Mouse (Mus musculus) left cerebral cortex, postnatal 14 days (tissue): ENCODE measurements around the gene Gm20708. TPM values are rescaled to one million over a fixed set of nuclear protein-coding genes. Genes with fewer than 3 reads are reported as not detected.

Experiments
- DNase-seq, 2 experiments: peaks; one replicate each; pipeline ENCODE4 v3.0.0; 2021 to 2022; ENCODE audit warnings: low spot score in 2 of 2, mixed read lengths in 1 of 2
- intact Hi-C: fragments of 180-260 bp; cut with DNase I; formaldehyde crosslinking; loops from one replicate; pipeline ENCODE4 v1.15.1; 2025
- total RNA-seq, 2 experiments: library from RNA; stranded (reverse); gene quantifications; 2 replicates each; pipeline ENCODE4 v1.2.3; 2021

The Gm20708 gene
- total RNA-seq, 2 experiments from 2014 or later, result 1.9 to 2.3 TPM

GRCm38 (mm10) chr11:117848985-117849671, 39.7 kb downstream of the Gm20708 start, which contains the start of gene Birc5:
Birc5 (plus strand) TSS chr11:117849251.
- DNase-seq, result peak; percentile 97
- intact Hi-C loops, result no loop called here

DNA sequence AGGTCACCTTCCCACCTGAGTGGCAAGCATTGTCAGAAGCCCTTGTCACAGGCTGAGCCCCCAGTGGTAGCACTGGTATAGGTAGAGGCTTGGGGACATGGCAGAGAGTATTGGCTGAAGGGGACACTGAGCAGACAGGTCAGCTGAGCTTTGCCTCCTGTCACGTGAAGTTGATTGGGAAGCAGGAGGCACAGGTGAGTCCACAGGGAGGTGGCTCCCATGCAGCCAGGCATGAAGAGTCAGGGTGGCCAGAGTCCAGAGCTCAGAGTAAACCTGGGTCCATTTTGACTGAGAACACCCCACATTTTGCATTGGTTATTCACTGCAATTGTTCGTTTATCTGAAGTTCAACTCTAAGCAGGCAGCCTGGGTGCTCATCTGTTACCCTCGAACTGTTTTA, 43.4 kb downstream of the Gm20708 start:
- intact Hi-C loops, result no loop called here
- no peak for DNase-seq

GRCm38 (mm10) chr11:117854241-117854640, 44.8 kb downstream of the Gm20708 start:
- DNase-seq, result no peak
- intact Hi-C loops, result no loop called here

- intact Hi-C loops, result no loop called here
- no peak for DNase-seq
These were observed 45.9 kb downstream of the Gm20708 start for GRCm38 (mm10) chr11:117855360-117855759.

DNA sequence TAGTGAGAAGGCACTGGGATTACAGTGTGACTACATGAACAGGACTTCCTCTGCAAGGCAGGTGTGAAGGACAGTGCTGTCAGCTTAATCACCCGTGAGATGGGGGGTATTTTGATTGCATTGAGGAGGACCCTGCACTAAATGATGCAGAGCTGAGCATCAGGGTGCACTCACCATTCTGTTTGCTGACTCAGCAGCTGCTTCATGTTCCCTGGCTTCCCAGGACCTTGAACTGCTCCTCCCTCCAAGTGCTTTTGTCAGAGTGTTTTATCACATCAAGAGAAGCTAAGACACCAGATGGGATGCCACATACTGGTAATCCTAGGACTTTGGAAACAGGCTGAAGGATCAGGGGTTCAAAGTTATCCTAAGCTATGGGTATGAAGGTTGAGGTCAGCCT, 46.5 kb downstream of the Gm20708 start:
- DNase-seq, result no peak
- intact Hi-C loops, result no loop called here

DNA sequence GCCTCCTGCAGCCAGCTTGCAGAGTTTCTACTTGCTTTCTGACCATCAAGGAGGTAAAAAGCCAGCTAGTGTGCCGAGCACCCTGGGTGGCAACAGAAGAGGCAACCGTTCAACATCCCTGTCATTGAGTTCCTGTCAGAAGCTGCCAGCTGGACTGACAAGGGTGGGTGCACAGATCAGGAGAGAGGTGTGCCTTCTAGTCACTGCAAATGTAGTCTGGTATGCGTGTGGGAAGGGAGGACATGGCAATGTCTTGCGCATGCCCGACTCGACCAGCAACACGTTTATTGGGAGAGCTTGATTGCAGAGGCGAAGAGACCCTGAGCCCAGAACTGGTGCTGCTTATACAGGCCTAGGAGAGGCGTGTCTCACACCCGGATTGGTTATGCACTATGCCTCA, 48.0 kb downstream of the Gm20708 start:
- intact Hi-C loops, result no loop called here
- DNase-seq, result no peak

DNA sequence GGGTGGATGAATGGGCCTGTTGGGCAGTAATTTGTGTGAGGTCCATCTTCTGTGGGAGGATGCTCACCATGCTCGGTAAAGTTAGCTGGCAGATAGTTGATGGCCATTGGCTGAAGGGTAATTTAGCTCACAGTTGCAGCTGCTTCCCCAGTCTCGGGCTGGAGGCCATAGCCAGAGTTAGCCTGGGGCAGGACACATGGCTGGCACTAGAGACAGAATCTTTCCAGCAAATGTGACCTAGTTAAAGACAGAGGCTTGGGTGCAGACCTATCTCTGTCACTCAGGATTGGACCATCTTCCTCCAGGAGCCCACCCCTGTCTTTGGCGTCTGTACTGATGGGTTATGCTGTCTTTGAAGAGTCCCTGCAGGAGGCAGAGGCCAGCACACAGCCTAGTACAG, 48.9 kb downstream of the Gm20708 start:
- no peak for DNase-seq
- intact Hi-C loops, result no loop called here

- intact Hi-C loops, result no loop called here
- DNase-seq, result no peak
These were observed 51.1 kb downstream of the Gm20708 start, which contains the start of gene Tmem235 for GRCm38 (mm10) chr11:117860601-117861000. Tmem235 (plus strand) TSS chr11:117860752.

DNA sequence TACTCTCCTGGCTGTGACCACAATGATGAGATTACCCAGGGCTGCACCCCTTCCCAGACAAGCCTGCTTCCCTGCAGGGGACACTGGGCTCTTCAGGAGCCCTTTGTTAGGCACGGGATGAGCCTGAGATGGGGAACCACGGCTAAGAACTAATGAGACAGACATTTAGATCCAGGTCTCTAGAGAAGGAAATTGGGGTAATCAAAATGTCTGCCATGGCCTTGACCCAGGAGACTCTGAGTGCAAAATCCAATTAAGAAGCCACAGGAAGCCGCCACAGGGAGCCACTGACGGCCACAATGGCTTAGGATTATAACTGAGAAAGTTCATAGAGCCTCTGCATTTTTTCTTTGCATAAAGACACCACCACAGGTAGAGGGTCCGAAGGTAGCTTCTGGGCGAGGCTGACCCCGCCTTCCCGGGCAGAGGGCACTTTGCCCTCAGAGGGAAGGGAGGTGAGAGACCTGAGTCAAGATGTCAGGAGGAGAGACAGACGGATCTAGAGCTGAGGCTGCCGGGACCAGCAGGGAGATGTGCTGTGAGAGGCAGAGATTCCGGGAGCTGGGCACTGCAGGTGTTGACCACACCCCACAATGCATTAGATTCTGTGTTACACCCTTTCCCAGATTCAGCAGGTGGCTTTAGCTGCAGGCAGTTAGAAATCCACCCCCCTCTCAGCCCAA, 53.8 kb downstream of the Gm20708 start:
- intact Hi-C loops, result no loop called here
- DNase-seq, result no peak

DNA sequence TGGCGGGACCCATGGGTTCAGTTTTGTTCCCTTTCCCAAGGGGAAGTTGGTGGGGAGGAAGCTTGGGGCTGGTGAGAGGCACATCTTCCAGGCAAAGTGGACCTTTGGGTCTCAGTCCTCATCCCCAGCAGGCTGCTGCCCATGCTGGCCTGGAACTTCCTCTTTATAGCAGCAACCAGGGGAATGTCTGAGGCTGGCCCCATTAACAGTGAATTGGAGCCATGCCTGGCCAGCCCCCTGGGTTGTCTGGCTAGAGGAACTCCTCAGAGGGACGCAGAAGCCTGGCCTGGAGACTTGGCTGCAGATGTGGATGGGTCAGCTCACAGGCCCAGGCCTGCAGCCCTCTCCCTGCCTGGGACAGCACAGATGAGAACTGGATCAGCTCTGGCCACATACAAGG, 55.3 kb downstream of the Gm20708 start:
- intact Hi-C loops, result no loop called here
- no peak for DNase-seq

- no peak for DNase-seq
- intact Hi-C loops, result no loop called here
These were observed 56.5 kb downstream of the Gm20708 start for GRCm38 (mm10) chr11:117865988-117866387.

DNA sequence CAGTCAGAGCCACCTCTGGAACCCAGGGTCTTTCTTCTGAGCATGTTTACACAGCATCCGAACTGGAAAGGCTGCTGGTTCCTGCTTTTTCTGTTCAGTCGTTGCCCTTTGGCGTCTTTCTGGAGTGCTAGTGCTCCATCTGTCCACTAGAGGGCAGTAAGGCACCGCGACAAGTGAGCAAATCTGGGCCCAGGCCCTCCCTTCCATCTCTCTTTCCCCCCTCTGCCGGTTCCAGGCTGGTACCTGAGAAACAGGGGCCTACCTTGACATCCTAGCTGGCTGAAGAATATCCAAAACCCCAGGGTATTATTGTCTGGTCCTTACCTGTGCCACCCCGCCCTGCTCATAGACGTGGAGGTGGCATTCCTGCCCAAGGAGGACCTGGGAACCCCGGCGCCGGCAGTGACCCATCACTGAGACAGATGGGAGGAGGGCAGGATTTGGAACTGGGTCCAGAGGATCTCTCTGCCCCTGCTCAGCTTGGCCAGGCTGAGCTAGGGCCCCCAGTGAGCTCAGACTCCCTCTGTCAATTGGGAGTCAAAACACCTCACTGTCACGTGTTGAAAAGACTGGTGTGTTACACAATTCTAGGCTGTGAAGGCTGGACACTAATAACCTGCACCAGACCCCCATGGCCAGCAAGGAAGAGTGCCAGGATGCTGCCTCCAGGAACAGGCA, 61.4 kb downstream of the Gm20708 start:
- DNase-seq, result peak; percentile 86
- intact Hi-C loops, result loop anchor here (2.0 to 10.0 kb wide), 3 partner anchors 150 to 344 kb away; no protein-coding TSS in a partner anchor

GRCm38 (mm10) chr11:117871376-117871775, 61.9 kb downstream of the Gm20708 start:
- DNase-seq, result no peak
- intact Hi-C loops, result loop anchor here (2.0 to 10.0 kb wide), 3 partner anchors 149 to 343 kb away; no protein-coding TSS in a partner anchor

GRCm38 (mm10) chr11:117871911-117872584, 62.6 kb downstream of the Gm20708 start:
- DNase-seq, result no peak
- intact Hi-C loops, result loop anchor here (2.0 to 10.0 kb wide), 3 partner anchors 149 to 343 kb away; no protein-coding TSS in a partner anchor

DNA sequence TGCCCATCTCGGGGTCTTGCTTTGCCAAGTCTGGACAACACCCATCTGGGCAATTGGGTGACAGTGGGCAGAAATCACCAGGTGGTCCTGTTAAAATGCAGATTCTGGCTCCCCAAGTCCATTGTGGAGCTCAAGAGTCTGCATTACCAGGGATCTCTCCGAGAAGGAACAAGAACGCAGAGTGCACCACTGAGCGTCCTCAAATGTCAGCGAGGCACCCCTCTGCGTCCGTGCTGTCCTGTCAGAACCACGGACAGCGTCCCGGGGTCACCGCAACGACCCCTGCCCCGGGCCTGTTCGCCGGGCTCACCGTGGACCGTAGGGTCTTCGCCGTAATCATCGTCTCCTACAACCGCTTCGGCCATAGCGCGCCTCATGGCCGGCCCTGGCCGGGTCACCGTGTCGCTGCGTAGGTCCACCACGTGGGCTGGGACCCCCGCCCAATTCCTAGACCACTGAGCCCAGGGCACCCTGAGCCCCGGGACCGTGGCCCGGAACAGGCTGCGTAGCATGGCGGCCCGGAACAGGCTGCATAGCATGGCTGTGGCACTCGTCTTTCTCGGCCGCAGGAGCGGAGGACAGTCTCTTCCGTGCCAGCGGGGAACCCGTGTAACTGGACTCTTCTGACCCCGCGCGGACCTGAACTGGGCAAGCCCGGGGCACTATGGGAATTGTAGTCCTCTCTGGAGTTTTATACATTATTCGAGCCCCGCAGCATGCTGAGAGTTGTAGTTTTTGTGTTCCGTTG, 63.6 kb downstream of the Gm20708 start, which contains the start of gene Tha1:
Tha1 (minus strand) TSS at position 621 of the 748 bp plus-strand sequence.
- intact Hi-C loops, result loop anchor here (10.0 kb wide), 1 partner anchor 342 kb away; no protein-coding TSS in a partner anchor
- DNase-seq, result peak; percentile 73 to 79

GRCm38 (mm10) chr11:117874419-117874818, 65.0 kb downstream of the Gm20708 start:
- intact Hi-C loops, result loop anchor here (10.0 kb wide), 1 partner anchor 340 kb away; no protein-coding TSS in a partner anchor
- DNase-seq, result no peak

- DNase-seq, result no peak
- intact Hi-C loops, result loop anchor here (5.0 to 10.0 kb wide), 2 partner anchors 92 to 339 kb away; no protein-coding TSS in a partner anchor
These were observed 66.2 kb downstream of the Gm20708 start for GRCm38 (mm10) chr11:117875681-117876080.

GRCm38 (mm10) chr11:117877917-117878745, 68.7 kb downstream of the Gm20708 start:
- peak; percentile 43 to 81 for DNase-seq
- intact Hi-C loops, result loop anchor here (5.0 to 10.0 kb wide), 2 partner anchors 89 to 337 kb away; no protein-coding TSS in a partner anchor
